Mouse (Mus musculus): ENCODE measurements around the gene Sipa1l3.

DNA sequence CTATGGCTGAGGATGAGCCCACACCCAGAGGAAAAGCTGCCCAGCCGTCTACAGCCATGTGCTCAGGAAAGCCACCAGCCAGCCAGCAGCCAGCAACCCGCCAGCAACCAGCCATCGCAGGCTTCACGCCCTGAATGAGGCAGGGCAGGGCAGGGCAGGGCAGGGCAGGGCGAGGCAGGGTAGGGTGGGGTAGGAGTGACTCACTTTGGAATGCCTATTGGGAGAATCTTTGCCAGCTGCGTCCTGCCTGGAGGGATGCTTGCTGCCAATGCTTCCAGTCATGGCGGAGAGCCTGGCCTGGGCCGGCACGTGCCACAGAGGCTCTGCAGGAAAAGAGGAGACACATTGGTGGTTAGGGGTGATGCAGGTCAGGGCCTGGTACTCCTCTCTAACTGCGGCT is 168.0 kb downstream of the Sipa1l3 start:
- TF ChIP-seq POLR2A (IDR thresholded peaks at IDR 0.05; ENCODE audit: borderline replicate concordance, insufficient read depth, low read length): no peak
- TF ChIP-seq CTCF (IDR thresholded peaks at IDR 0.05; ENCODE audit: borderline replicate concordance, insufficient read depth, low read depth, low read length): no peak
